Mouse (Mus musculus) liver, embryonic 14.5 days (tissue): ENCODE measurements around the gene Mkrn2. TPM values are rescaled to one million over a fixed set of nuclear protein-coding genes. Genes with fewer than 3 reads are reported as not detected.

ENCODE experiments used
- ATAC-seq: fragments of 200-750 bp; cut with Nextera tagmentation; 2 replicates; pipeline ENCODE4 v1.8.0; 2017; ENCODE audit warnings: moderate number of reproducible peaks, mild to moderate bottlenecking, moderate library complexity; ENCODE audit not compliant: insufficient read depth
- DNase-seq, 3 experiments: peaks; one replicate each; pipeline ENCODE4 v3.0.0-alpha.2; 2012 to 2013; ENCODE audit warnings: low read depth in 3 of 3, low spot score in 3 of 3
- H3K27ac ChIP-seq: fragments of 300-500 bp; sonication (generic); 2 replicates; pipeline ENCODE4 v1.5.1; 2014; ENCODE audit warnings: moderate library complexity, mild to moderate bottlenecking, control low read depth, inconsistent platforms
- H3K27me3 ChIP-seq: fragments of 300-500 bp; sonication (generic); 2 replicates; pipeline ENCODE4 v1.6.1; 2014; ENCODE audit warnings: mild to moderate bottlenecking, low read length, moderate library complexity; ENCODE audit not compliant: control insufficient read depth, insufficient read depth
- H3K36me3 ChIP-seq: fragments of 300-500 bp; sonication (generic); replicated peaks from 2 replicates; pipeline ENCODE4 v1.6.1; 2014; ENCODE audit warnings: low read depth; ENCODE audit not compliant: control insufficient read depth, insufficient read depth
- H3K4me1 ChIP-seq, 2 experiments: fragments of 200-500 bp in 1 of 2; fragments of 300-500 bp in 1 of 2; sonication (generic) in 1 of 2; replicated peaks; 2 replicates each; pipeline ENCODE4 v1.6.1; 2012 to 2014; ENCODE audit warnings: antibody characterized with exemption in 1 of 2, inconsistent platforms in 1 of 2, low read length in 1 of 2; ENCODE audit not compliant: control insufficient read depth in 2 of 2, insufficient read depth in 2 of 2
- H3K4me2 ChIP-seq: fragments of 300-500 bp; sonication (generic); 2 replicates; pipeline ENCODE4 v1.6.1; 2014; ENCODE audit warnings: low read depth, mild to moderate bottlenecking, control low read depth, moderate library complexity
- H3K4me3 ChIP-seq, 2 experiments: fragments of 200-500 bp in 1 of 2; fragments of 300-500 bp in 1 of 2; sonication (generic) in 1 of 2; 2 replicates each; pipeline ENCODE4 v1.5.1; 2012 to 2014; ENCODE audit warnings: low read depth in 2 of 2, low read length in 2 of 2, mild to moderate bottlenecking in 2 of 2, control low read depth in 1 of 2, inconsistent platforms in 1 of 2, moderate library complexity in 1 of 2; ENCODE audit not compliant: insufficient read depth in 1 of 2
- H3K9ac ChIP-seq: fragments of 300-500 bp; sonication (generic); replicated peaks from 2 replicates; pipeline ENCODE4 v1.6.1; 2014; ENCODE audit warnings: mild to moderate bottlenecking, control low read depth, moderate library complexity
- H3K9me3 ChIP-seq: fragments of 300-500 bp; sonication (generic); 2 replicates; pipeline ENCODE4 v1.6.1; 2016; ENCODE audit warnings: low read length, mixed read lengths; ENCODE audit not compliant: control insufficient read depth
- CTCF ChIP-seq: IDR thresholded peaks from 2 replicates; pipeline ENCODE4 v1.5.1; 2016; ENCODE audit warnings: antibody characterized with exemption, low read depth, control low read depth
- EP300 ChIP-seq: IDR thresholded peaks from 2 replicates; pipeline ENCODE4 v1.6.1; 2016; ENCODE audit warnings: antibody characterized with exemption, low read depth
- WGBS: fragments of 180-500 bp; shearing (Covaris S2); extraction: QIAGEN DNeasy Blood & Tissue Kit; methylation state at CpG from one replicate; pipeline ENCODE4 v1.1.7; 2014; ENCODE audit not compliant: insufficient replicate concordance; 5-methylcytosine and 5-hydroxymethylcytosine counted together
- polyA plus RNA-seq, 2 experiments: library from polyadenylated mRNA; depleted of rRNA in 1 of 2; stranded (reverse) in 1 of 2; unstranded in 1 of 2; fragments of >200 nt; fragmentation: Nextera tagmentation in 1 of 2; extraction: Ambion mirVana in 1 of 2; gene quantifications; 2 replicates each; pipeline versions ENCODE4 v1.2.1 to v1.2.3; 2012 to 2014

Gene Mkrn2
- polyA plus RNA-seq, 2 experiments, result 8.9 to 9.4 TPM

DNA sequence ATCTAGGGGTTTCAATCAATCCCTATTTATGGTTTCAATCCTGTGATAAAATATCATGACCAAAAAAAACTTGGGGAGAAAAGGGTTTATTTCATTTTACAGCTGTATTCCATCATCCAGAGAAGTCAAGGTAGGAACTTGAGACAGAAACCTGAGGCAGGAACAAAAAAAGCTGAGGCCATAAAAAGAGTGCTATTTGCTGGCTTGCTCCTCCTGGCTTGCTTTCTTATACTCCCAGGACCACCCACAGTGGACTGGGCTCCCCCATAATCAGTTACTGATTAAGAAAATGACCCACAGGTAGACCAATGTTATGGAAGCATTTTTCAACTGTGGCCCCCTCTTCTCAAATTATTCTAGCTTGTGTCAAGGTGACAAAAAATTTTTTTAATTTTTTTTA lies 50.0 kb downstream of the Mkrn2 start:
- H3K4me2 ChIP-seq, result no peak overlapping the region; the same call in 1 of the 2 replicates
- no peaks in the 10 kb centered on the region for H3K9me3 ChIP-seq
- no peak overlapping the region for H3K4me3 ChIP-seq
- no peak for ATAC-seq
- no peak overlapping the region for H3K27ac ChIP-seq
- H3K4me1 ChIP-seq, result peaks cover 45 to 62% of the 10 kb centered on the region in 2 experiments
- no peak overlapping the region for H3K9ac ChIP-seq
- H3K27me3 ChIP-seq, result no peaks in the 10 kb centered on the region
- no peak for DNase-seq
- H3K36me3 ChIP-seq, result no peaks in the 10 kb centered on the region
- TF ChIP-seq CTCF, result no peak
- TF ChIP-seq EP300, result no peak

DNA sequence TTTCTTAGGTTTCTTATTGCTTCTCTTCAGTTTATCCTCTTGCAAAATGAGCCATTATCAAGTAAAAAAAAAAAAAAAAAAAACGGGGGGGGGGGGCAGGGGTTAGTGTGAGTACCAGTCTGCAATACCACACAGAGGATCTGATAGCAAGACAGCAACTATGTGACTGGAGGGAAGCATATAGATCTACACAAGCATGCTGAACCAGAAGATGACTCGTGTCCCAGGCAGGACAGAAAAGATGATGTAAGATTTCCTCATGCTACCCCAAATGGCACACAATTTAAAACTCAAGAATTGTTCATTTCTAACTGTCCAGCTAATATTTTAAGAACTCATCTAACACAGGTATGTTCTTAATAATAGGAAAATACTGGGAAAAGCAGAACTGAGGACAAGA lies 52.2 kb downstream of the Mkrn2 start:
- WGBS, result 22% methylated on average over 2 of the region's 2 CpGs

GRCm38 (mm10) chr6:115658802-115659201 lies 57.1 kb downstream of the Mkrn2 start:
- Histone ChIP-seq H3K27ac (no peak overlapping the region), H3K4me1 (peaks cover 39 to 53% of the 10 kb centered on the region in 2 experiments), H3K9me3 (no peaks in the 10 kb centered on the region), H3K27me3 (no peaks in the 10 kb centered on the region), H3K36me3 (no peaks in the 10 kb centered on the region), H3K4me2 (peak overlapping the region; percentile 4; the same call in 1 of the 2 replicates), H3K9ac (no peak overlapping the region), H3K4me3 (no peak overlapping the region)
- peak in 1 of 3 experiments; percentile 32 for DNase-seq
- TF ChIP-seq EP300 (peak; percentile 58), CTCF (no peak)
- peak; percentile 73 for ATAC-seq

More for the DNA sequence above, 52.2 kb downstream of the Mkrn2 start:
- TF ChIP-seq EP300, result no peak
- no peak for TF ChIP-seq CTCF
- ATAC-seq (no peak), DNase-seq (no peak)
- H3K27me3 ChIP-seq, result no peaks in the 10 kb centered on the region
- H3K4me1 ChIP-seq, result peaks cover 51 to 69% of the 10 kb centered on the region in 2 experiments
- no peaks in the 10 kb centered on the region for H3K36me3 ChIP-seq
- no peak overlapping the region for H3K4me3 ChIP-seq
- no peak overlapping the region for H3K4me2 ChIP-seq
- no peak overlapping the region for H3K9ac ChIP-seq
- no peaks in the 10 kb centered on the region for H3K9me3 ChIP-seq
- no peak overlapping the region for H3K27ac ChIP-seq

DNA sequence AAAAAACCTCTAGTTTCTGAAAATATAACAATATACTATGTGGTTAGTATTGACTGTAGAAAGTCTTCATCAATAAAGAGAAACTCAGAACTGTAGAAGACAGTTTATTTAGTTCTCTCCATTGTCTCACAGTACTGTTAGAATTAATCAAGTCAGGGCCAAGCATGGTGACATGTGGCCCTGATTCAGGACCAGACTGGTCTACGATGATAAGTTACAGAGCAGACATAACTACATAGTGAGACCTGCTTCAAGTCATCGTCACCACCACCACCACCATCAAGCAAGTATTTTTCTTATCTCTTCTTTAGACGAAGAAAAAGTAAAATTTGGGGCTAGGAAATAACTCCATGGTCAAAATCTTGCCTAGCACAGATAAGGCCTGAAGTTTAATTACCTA lies 62.6 kb downstream of the Mkrn2 start:
- H3K36me3 ChIP-seq, result no peaks in the 10 kb centered on the region; the same call in 1 of the 2 replicates
- DNase-seq (no peak), ATAC-seq (no peak)
- no peak overlapping the region for H3K27ac ChIP-seq
- H3K9ac ChIP-seq, result no peak overlapping the region
- H3K4me3 ChIP-seq, result no peak overlapping the region
- H3K27me3 ChIP-seq, result no peaks in the 10 kb centered on the region
- no peak for TF ChIP-seq CTCF
- TF ChIP-seq EP300, result no peak
- peaks cover 16 to 39% of the 10 kb centered on the region in 2 experiments for H3K4me1 ChIP-seq
- no peak overlapping the region for H3K4me2 ChIP-seq
- no peaks in the 10 kb centered on the region for H3K9me3 ChIP-seq
- 14% methylated on average over 3 of the region's 3 CpGs for WGBS

GRCm38 (mm10) chr6:115666641-115667040 lies 64.9 kb downstream of the Mkrn2 start:
- H3K27ac ChIP-seq, result peak overlapping the region; percentile 3; the same call in 1 of the 2 replicates
- peaks cover 4 to 34% of the 10 kb centered on the region in 2 experiments for H3K4me1 ChIP-seq
- H3K27me3 ChIP-seq, result no peaks in the 10 kb centered on the region
- H3K36me3 ChIP-seq, result no peaks in the 10 kb centered on the region; the same call in 1 of the 2 replicates
- 50% methylated on average over 4 of the region's 4 CpGs for WGBS
- H3K9ac ChIP-seq, result no peak overlapping the region
- H3K9me3 ChIP-seq, result no peaks in the 10 kb centered on the region
- DNase-seq, result peak; percentile 58 to 65 (median 62)
- peak overlapping the region; percentile 28; the same call in 1 of the 2 replicates for H3K4me2 ChIP-seq
- ATAC-seq, result peak; percentile 78
- H3K4me3 ChIP-seq, result no peak overlapping the region
- TF ChIP-seq CTCF (no peak), EP300 (0 out of 2 replicates have a peak, but pooled peaks have one; percentile 39)

Other genes starting within 250 kb of the Mkrn2 start
- gene Pparg, start 241.0 kb upstream of the Mkrn2 start, polyA plus RNA-seq (2012; rRNA removed), result 0.45 and 0.67 TPM in 2 replicates
- 1.7 and 1.9 TPM in 2 replicates for gene Pparg, start 241.0 kb upstream of the Mkrn2 start, polyA plus RNA-seq (2014; fragmentation: Nextera tagmentation; extraction: Ambion mirVana)
- 3.9 and 4.7 TPM in 2 replicates for gene Tsen2, start 57.2 kb upstream of the Mkrn2 start, polyA plus RNA-seq (2012; rRNA removed)
- gene Tsen2, start 57.2 kb upstream of the Mkrn2 start, polyA plus RNA-seq (2014; fragmentation: Nextera tagmentation; extraction: Ambion mirVana), result 10.7 and 11.0 TPM in 2 replicates
- gene Mkrn2os, start 9.3 kb upstream of the Mkrn2 start, polyA plus RNA-seq (2012; rRNA removed), result 5.3 and 6.0 TPM in 2 replicates
- 7.1 and 8.0 TPM in 2 replicates for gene Mkrn2os, start 9.3 kb upstream of the Mkrn2 start, polyA plus RNA-seq (2014; fragmentation: Nextera tagmentation; extraction: Ambion mirVana)
- 36.5 and 41.5 TPM in 2 replicates for gene Raf1, start 74.7 kb downstream of the Mkrn2 start, polyA plus RNA-seq (2012; rRNA removed)
- gene Raf1, start 74.7 kb downstream of the Mkrn2 start, polyA plus RNA-seq (2014; fragmentation: Nextera tagmentation; extraction: Ambion mirVana), result 37.9 and 38.9 TPM in 2 replicates
- 19.4 and 20.1 TPM in 2 replicates for gene Tmem40, start 160.5 kb downstream of the Mkrn2 start, polyA plus RNA-seq (2012; rRNA removed)
- gene Tmem40, start 160.5 kb downstream of the Mkrn2 start, polyA plus RNA-seq (2014; fragmentation: Nextera tagmentation; extraction: Ambion mirVana), result 19.8 and 21.5 TPM in 2 replicates
- 2.4 and 2.8 TPM in 2 replicates for gene Cand2, start 172.6 kb downstream of the Mkrn2 start, polyA plus RNA-seq (2012; rRNA removed)
- 1.7 and 2.5 TPM in 2 replicates for gene Cand2, start 172.6 kb downstream of the Mkrn2 start, polyA plus RNA-seq (2014; fragmentation: Nextera tagmentation; extraction: Ambion mirVana)
- gene Rpl32, start 206.8 kb downstream of the Mkrn2 start, polyA plus RNA-seq (2012; rRNA removed), result 986 and 1,878 TPM in 2 replicates
- 1,452 and 1,510 TPM in 2 replicates for gene Rpl32, start 206.8 kb downstream of the Mkrn2 start, polyA plus RNA-seq (2014; fragmentation: Nextera tagmentation; extraction: Ambion mirVana)
- 0.09 and 0.11 TPM in 2 replicates for gene Efcab12, start 236.5 kb downstream of the Mkrn2 start, polyA plus RNA-seq (2012; rRNA removed)
- gene Efcab12, start 236.5 kb downstream of the Mkrn2 start, polyA plus RNA-seq (2014; fragmentation: Nextera tagmentation; extraction: Ambion mirVana), result 0.06 TPM in 1 of 2 replicates, not detected in the other